Mouse (Mus musculus) spleen, adult 2 months (tissue): Measurements from ENCODE around the gene Olfr701. TPM values are rescaled to one million over a fixed set of nuclear protein-coding genes. Genes with fewer than 3 reads are reported as not detected.

Experiments used
- DNase-seq, 2 experiments: peaks; one replicate each; pipeline versions ENCODE4 v3.0.0 to v3.0.0-alpha.2; 2012 to 2021; ENCODE audit warnings: low spot score in 2 of 2, low read depth in 1 of 2
- H3K27ac ChIP-seq: fragments of 200-500 bp; 2 replicates; pipeline ENCODE4 v1.5.1; 2012; ENCODE audit warnings: low read length, inconsistent platforms; ENCODE audit not compliant: insufficient read depth
- H3K27me3 ChIP-seq: fragments of 200-500 bp; 2 replicates; pipeline ENCODE4 v1.6.1; 2012; ENCODE audit warnings: mild to moderate bottlenecking, moderate library complexity, low read length, inconsistent platforms; ENCODE audit not compliant: control insufficient read depth, insufficient read depth
- H3K36me3 ChIP-seq: fragments of 200-500 bp; 2 replicates; pipeline ENCODE4 v1.6.1; 2012; ENCODE audit warnings: mild to moderate bottlenecking, low read length, inconsistent platforms; ENCODE audit not compliant: control insufficient read depth, insufficient read depth
- H3K4me1 ChIP-seq: fragments of 200-500 bp; 2 replicates; pipeline ENCODE4 v1.6.1; 2011; ENCODE audit warnings: inconsistent platforms; ENCODE audit not compliant: control insufficient read depth, insufficient read depth, insufficient read length
- H3K4me3 ChIP-seq: fragments of 200-500 bp; 2 replicates; pipeline ENCODE4 v1.5.1; 2011; ENCODE audit warnings: mild to moderate bottlenecking, inconsistent platforms; ENCODE audit not compliant: insufficient read depth, insufficient read length; ENCODE audit errors: extremely low read depth
- CTCF ChIP-seq: fragments of 200-500 bp; IDR thresholded peaks from 2 replicates; pipeline ENCODE4 v1.5.1; 2011; ENCODE audit warnings: mild to moderate bottlenecking, inconsistent platforms; ENCODE audit not compliant: insufficient read depth, insufficient read length, insufficient replicate concordance; ENCODE audit errors: extremely low read depth
- POLR2A ChIP-seq: fragments of 200-500 bp; IDR thresholded peaks from 2 replicates; pipeline ENCODE4 v1.6.1; 2011; ENCODE audit warnings: low read depth, low read length, inconsistent platforms
- WGBS: fragments of 180-500 bp; shearing (Covaris S2); methylation state at CpG from one replicate; pipeline ENCODE4 v1.1.7; 2018; 5-methylcytosine and 5-hydroxymethylcytosine counted together
- polyA plus RNA-seq: library from polyadenylated mRNA; depleted of rRNA; stranded (reverse); fragments of >200 nt; gene quantifications from 2 replicates; pipeline ENCODE4 v1.2.3, GENCODE M21; 2012; rRNA removed

Gene Olfr701
- polyA plus RNA-seq = not detected in 2 replicates

- WGBS = 64% methylated on average over 2 of the region's 2 CpGs
- Histone ChIP-seq H3K36me3 (no peaks in the 10 kb centered on the region), H3K27me3 (no peaks in the 10 kb centered on the region), H3K4me3 (no peak within 1 kb of the TSS), H3K27ac (no peak within 1 kb of the TSS), H3K4me1 (no peaks in the 10 kb centered on the region)
- DNase-seq = no peak
- TF ChIP-seq CTCF (no peak), POLR2A (no peak)
These were observed at the start of gene Olfr701 for GRCm38 (mm10) chr7:106813829-106814228. Olfr701 (plus strand) TSS chr7:106814129.

- H3K27ac ChIP-seq = no peak overlapping the region
- H3K27me3 ChIP-seq = no peaks in the 10 kb centered on the region
- TF ChIP-seq POLR2A (no peak), CTCF (no peak)
- H3K4me1 ChIP-seq = no peaks in the 10 kb centered on the region
- H3K4me3 ChIP-seq = no peak overlapping the region
- DNase-seq = peak in 1 of 2 experiments; percentile 8
- no peaks in the 10 kb centered on the region for H3K36me3 ChIP-seq
These were observed 25.6 kb upstream of the Olfr701 start for GRCm38 (mm10) chr7:106788330-106788729.

GRCm38 (mm10) chr7:106793098-106793497 is 20.8 kb upstream of the Olfr701 start, which contains the start of gene Olfr699:
Olfr699 (minus strand) TSS chr7:106793198.
- Histone ChIP-seq H3K27ac (no peak within 1 kb of the TSS), H3K27me3 (no peaks in the 10 kb centered on the region), H3K36me3 (no peaks in the 10 kb centered on the region), H3K4me3 (no peak within 1 kb of the TSS), H3K4me1 (no peaks in the 10 kb centered on the region)
- WGBS = 32% methylated on average over 1 of the region's 1 CpGs
- no peak for DNase-seq
- no peak for TF ChIP-seq POLR2A
- TF ChIP-seq CTCF = no peak

- no peak within 1 kb of the TSS for H3K27ac ChIP-seq
- no peaks in the 10 kb centered on the region for H3K4me1 ChIP-seq
- H3K36me3 ChIP-seq = no peaks in the 10 kb centered on the region
- no peak for DNase-seq
- no peaks in the 10 kb centered on the region for H3K27me3 ChIP-seq
- H3K4me3 ChIP-seq = no peak within 1 kb of the TSS
- WGBS = 88% methylated on average over 1 of the region's 1 CpGs
- TF ChIP-seq POLR2A (no peak), CTCF (no peak)
These were observed 5.2 kb upstream of the Olfr701 start, which contains the start of gene Olfr700 for GRCm38 (mm10) chr7:106808734-106809133. Olfr700 (minus strand) TSS chr7:106808834.

GRCm38 (mm10) chr7:106815775-106816174 is 1.8 kb downstream of the Olfr701 start:
- DNase-seq = peak; percentile 6 to 31
- Histone ChIP-seq H3K4me3 (no peak overlapping the region), H3K4me1 (no peaks in the 10 kb centered on the region), H3K27me3 (no peaks in the 10 kb centered on the region), H3K27ac (no peak overlapping the region), H3K36me3 (no peaks in the 10 kb centered on the region)
- 11% methylated on average over 2 of the region's 2 CpGs for WGBS
- TF ChIP-seq POLR2A (no peak), CTCF (peak; percentile 33; the same call in 1 of the 2 replicates)

- no peak overlapping the region for H3K4me3 ChIP-seq
- H3K36me3 ChIP-seq = no peaks in the 10 kb centered on the region
- DNase-seq = no peak
- H3K4me1 ChIP-seq = no peaks in the 10 kb centered on the region
- H3K27ac ChIP-seq = no peak overlapping the region
- no peak for TF ChIP-seq CTCF
- TF ChIP-seq POLR2A = no peak
- no peaks in the 10 kb centered on the region for H3K27me3 ChIP-seq
These were observed 4.5 kb downstream of the Olfr701 start for GRCm38 (mm10) chr7:106818414-106818813.

- DNase-seq = no peak
- TF ChIP-seq POLR2A = no peak
- TF ChIP-seq CTCF = no peak
- Histone ChIP-seq H3K4me1 (no peaks in the 10 kb centered on the region), H3K27me3 (no peaks in the 10 kb centered on the region), H3K27ac (no peak within 1 kb of the TSS), H3K36me3 (no peaks in the 10 kb centered on the region), H3K4me3 (no peak within 1 kb of the TSS)
These were observed 19.9 kb downstream of the Olfr701 start, which contains the start of gene Olfr702 for GRCm38 (mm10) chr7:106833793-106834192. Olfr702 (minus strand) TSS chr7:106833893.
